In genomic region chr2:49423857-49424256, GRCm38 (mm10) we compare ENCODE assay signal across 15 mouse cellular contexts.
"Had no signal": no experiment of that assay in that cellular context is flagged by ENCODE, and none has a peak within 500 bp of the region (broad histone marks: within the 10 kb centered on the region; RNA-seq: fewer than 3 reads in every experiment).

No protein-coding gene starts in this region.

- H3K27ac ChIP-seq: hindbrain, postnatal 0 days; limb, embryonic 13.5 days; liver, embryonic 15.5 days; midbrain, embryonic 10.5 days; neural tube, embryonic 15.5 days; stomach, postnatal 0 days had no signal

- H3K9me3 ChIP-seq: limb, embryonic 13.5 days; liver, embryonic 15.5 days; midbrain, embryonic 10.5 days; neural tube, embryonic 15.5 days had no signal

- H3K27me3 ChIP-seq: limb, embryonic 13.5 days; liver, embryonic 15.5 days; neural tube, embryonic 15.5 days had no signal

- H3K4me1 ChIP-seq: limb, embryonic 13.5 days; liver, embryonic 15.5 days; midbrain, embryonic 10.5 days; neural tube, embryonic 15.5 days had no signal

- H3K9ac ChIP-seq: limb, embryonic 13.5 days; liver, embryonic 15.5 days; neural tube, embryonic 15.5 days had no signal

- H3K4me3 ChIP-seq: limb, embryonic 13.5 days; liver, embryonic 15.5 days; midbrain, embryonic 10.5 days; myocyte; neural tube, embryonic 15.5 days had no signal

- ATAC-seq: hindbrain, postnatal 0 days; lung, postnatal 0 days had no signal

- H3K4me2 ChIP-seq: limb, embryonic 13.5 days; liver, embryonic 15.5 days; neural tube, embryonic 15.5 days had no signal

- DNase-seq: layer of hippocampus, adult 9-11 months; layer of hippocampus, postnatal 36 days; left cerebral cortex, postnatal 4 days; lung, adult 2 months; lung, postnatal 36 days; midbrain, embryonic 14.5 days; thymus, postnatal 4 days had no signal

- H3K36me3 ChIP-seq: limb, embryonic 13.5 days; liver, embryonic 15.5 days; midbrain, embryonic 10.5 days; neural tube, embryonic 15.5 days had no signal
